Mouse (Mus musculus): ENCODE results near the gene Trib3. TPM values are rescaled to one million over a fixed set of nuclear protein-coding genes. Genes with fewer than 3 reads are reported as not detected.
"Not testable (repeated sequence)": the region's sequence is repeated elsewhere in the genome, so short reads cannot be mapped to it uniquely, and the experiment has no call there.

The Trib3 gene
- polyA plus RNA-seq, 1 experiment from 2014 or later: 19.6 TPM

- peak; percentile 90 for TF ChIP-seq CTCF (IDR thresholded peaks at IDR 0.05)
- no peaks in the 10 kb centered on the region for H3K27me3 ChIP-seq
- in situ Hi-C loops (cut with MboI; ENCODE audit: low pct_unique_long_range_greater_than_20kb): loop anchor here (10.0 kb wide), 1 partner anchor 344 kb away; no protein-coding TSS in a partner anchor
- POLR2A ChIA-PET: interaction anchor here (0.6 to 0.7 kb wide), 2 partner anchors 27 to 271 kb away, joined by 3 read pairs; no protein-coding TSS in a partner anchor
- CTCF ChIA-PET: interaction anchor here (0.8 to 1.4 kb wide), 4 partner anchors 23 to 70 kb away, joined by 3 to 5 read pairs (median 3); no protein-coding TSS in a partner anchor
- ATAC-seq: peak; percentile 38
- DNase-seq (ENCODE audit: low read depth, low spot score): no peak
These were observed 24.8 kb upstream of the Trib3 start for GRCm38 (mm10) chr2:152368532-152369140.

DNA sequence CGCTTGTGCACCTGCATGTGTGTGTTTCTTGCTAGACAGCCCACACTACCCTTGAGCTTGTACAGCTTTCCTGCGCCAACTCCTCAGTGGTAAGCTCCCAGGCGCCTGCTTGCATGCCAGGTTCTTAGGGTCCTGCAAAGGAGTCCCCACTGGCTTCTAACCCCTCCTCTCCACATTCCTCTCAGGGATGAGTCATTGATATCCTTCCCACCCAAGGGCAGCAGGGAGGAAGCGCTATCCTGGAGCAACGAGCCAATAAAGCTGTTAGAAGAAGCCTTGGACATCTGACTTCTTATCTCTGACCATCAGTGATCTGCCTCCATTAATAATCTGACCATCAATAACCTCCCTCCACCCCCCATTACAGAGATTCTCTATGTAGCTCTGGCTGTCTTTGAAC lies 24.1 kb upstream of the Trib3 start:
- DNase-seq (ENCODE audit: low read depth, low spot score) (no peak), ATAC-seq (no peak)
- in situ Hi-C loops (cut with MboI; ENCODE audit: low pct_unique_long_range_greater_than_20kb): loop anchor here (10.0 kb wide), 1 partner anchor 343 kb away; no protein-coding TSS in a partner anchor
- CTCF ChIA-PET: interaction anchor here (0.8 to 1.4 kb wide), 5 partner anchors 22 to 71 kb away, joined by 3 to 5 read pairs (median 3); no protein-coding TSS in a partner anchor
- POLR2A ChIA-PET: interaction anchor here (0.6 to 0.7 kb wide), 4 partner anchors 26 to 271 kb away, joined by 3 to 4 read pairs (median 3); no protein-coding TSS in a partner anchor
- no peaks in the 10 kb centered on the region for H3K27me3 ChIP-seq
- no peak for TF ChIP-seq CTCF (IDR thresholded peaks at IDR 0.05)

DNA sequence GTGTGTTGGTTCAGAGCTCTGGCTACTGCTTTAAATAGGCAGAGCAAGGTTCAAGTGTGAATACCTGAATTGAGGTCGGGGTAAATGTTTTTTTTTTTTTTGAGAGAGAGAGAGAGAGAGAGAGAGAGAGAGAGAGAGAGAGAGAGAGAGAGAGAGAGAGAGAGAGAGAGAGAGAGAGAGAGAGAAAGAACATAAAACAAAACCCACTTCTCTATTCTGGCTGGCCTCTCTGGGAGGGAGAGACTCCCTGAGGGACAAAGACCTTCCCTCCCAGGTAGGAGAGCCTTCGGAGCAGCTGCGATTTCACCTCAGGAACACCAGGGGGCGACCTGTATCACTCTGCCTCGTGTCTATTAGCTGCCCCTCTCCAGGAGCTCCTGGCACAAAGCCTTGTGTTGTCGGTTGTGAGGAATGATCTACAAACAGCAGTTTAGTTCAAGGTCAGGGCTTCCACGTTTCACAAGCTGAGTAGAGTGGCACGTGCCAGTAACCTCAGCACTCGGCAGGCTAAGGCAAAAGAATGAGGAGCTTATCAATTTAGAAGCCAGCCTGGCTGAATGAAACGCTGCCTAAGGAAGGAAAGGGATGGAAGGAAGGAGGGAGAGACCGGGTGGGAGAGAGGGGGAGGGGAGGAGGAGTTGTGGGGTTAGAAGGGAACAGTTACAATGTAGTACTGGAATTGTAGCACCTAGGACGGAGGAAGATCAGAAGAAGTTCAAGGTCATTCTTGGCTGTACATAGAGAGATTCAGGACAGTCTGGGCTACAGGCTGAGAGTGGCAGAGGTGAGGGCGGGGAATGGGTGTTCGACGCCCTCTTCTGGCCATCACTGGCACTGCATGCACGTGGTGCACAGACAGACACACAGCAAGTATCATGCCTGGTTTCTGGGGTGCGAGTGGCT lies 19.7 kb upstream of the Trib3 start:
- DNase-seq (ENCODE audit: low read depth, low spot score): peak; percentile 57
- peak; percentile 83 for ATAC-seq
- in situ Hi-C loops (cut with MboI; ENCODE audit: low pct_unique_long_range_greater_than_20kb): loop anchor here (10.0 kb wide), 1 partner anchor 339 kb away; no protein-coding TSS in a partner anchor
- no peaks in the 10 kb centered on the region for H3K27me3 ChIP-seq
- CTCF ChIA-PET: interaction anchor here (0.6 to 3.1 kb wide), 16 partner anchors 11 to 285 kb away, joined by 3 to 23 read pairs (median 4); partner anchors contain the start of genes Tbc1d20 and Trib3
- POLR2A ChIA-PET: interaction anchor here (0.6 kb wide), 1 partner anchor 50 kb away, joined by 3 read pairs; no protein-coding TSS in a partner anchor
- TF ChIP-seq CTCF (IDR thresholded peaks at IDR 0.05): peak; percentile 79

DNA sequence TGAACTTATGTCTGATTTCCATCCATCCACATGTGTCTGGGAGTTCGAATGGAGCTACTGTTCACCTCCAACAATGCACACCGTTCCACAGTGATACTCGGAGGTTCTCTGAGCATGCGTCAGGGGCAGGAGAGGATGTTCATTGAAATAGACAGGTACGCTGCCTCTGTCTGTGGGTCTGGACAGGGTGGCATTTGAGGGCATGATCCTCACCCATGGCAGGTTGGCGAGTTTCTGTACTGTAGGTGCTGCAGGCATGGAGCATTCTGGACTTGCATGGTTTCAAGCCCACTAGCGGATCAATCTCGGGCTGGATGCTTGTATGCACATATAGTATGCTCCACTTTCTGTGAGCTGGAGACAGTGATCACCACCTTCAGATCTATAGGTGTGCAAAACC lies 17.4 kb upstream of the Trib3 start:
- ATAC-seq: no peak
- POLR2A ChIA-PET: interaction anchor here (0.6 to 1.2 kb wide), 2 partner anchors 17 to 20 kb away, joined by 3 to 6 read pairs; partner anchors contain the start of gene Trib3

GRCm38 (mm10) chr2:152360271-152360775 lies 16.5 kb upstream of the Trib3 start:
- ChIA-PET POLR2A (interaction anchor here (1.4 kb wide), 1 partner anchor 10 kb away, joined by 6 read pairs; no protein-coding TSS in a partner anchor), CTCF (interaction anchor here (0.8 kb wide), 1 partner anchor 17 kb away, joined by 3 read pairs; no protein-coding TSS in a partner anchor)
- no peak for ATAC-seq
- in situ Hi-C loops (cut with MboI; ENCODE audit: low pct_unique_long_range_greater_than_20kb): loop anchor here (10.0 kb wide), 1 partner anchor 336 kb away; no protein-coding TSS in a partner anchor
- TF ChIP-seq CTCF (IDR thresholded peaks at IDR 0.05): no peak
- H3K27me3 ChIP-seq: no peaks in the 10 kb centered on the region
- no peak for DNase-seq (ENCODE audit: low read depth, low spot score)

More for the DNA sequence above, 17.4 kb upstream of the Trib3 start:
- DNase-seq (ENCODE audit: low read depth, low spot score): no peak
- CTCF ChIA-PET: interaction anchor here (3.1 kb wide), 1 partner anchor 17 kb away, joined by 20 read pairs; the partner anchor contains the start of gene Trib3
- TF ChIP-seq CTCF (IDR thresholded peaks at IDR 0.05): no peak
- in situ Hi-C loops (cut with MboI; ENCODE audit: low pct_unique_long_range_greater_than_20kb): loop anchor here (10.0 kb wide), 1 partner anchor 336 kb away; no protein-coding TSS in a partner anchor
- no peaks in the 10 kb centered on the region for H3K27me3 ChIP-seq

DNA sequence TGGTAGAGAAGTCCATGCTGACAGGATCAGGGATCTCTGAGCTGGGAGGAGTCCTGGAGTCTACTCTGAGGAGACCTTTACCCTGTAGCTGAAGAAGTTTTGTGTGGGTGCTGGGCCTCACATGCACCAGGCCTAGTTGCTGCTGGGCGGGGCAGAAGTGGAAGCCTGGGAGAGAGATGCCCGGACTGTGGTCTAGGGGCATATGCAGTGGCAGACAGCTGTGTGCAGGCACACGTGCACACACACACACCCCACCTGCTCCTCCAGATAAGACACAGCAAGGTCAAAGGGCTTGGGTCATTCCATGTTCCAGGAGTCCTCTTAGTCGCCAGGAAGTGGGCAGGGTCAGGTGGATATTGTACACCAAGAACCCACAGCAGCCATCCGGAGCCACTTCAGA lies 15.8 kb upstream of the Trib3 start:
- ATAC-seq (no peak), DNase-seq (ENCODE audit: low read depth, low spot score) (no peak)
- no peaks in the 10 kb centered on the region for H3K27me3 ChIP-seq
- POLR2A ChIA-PET: interaction anchor here (1.4 kb wide), 1 partner anchor 10 kb away, joined by 6 read pairs; no protein-coding TSS in a partner anchor
- no peak for TF ChIP-seq CTCF (IDR thresholded peaks at IDR 0.05)
- in situ Hi-C loops (cut with MboI; ENCODE audit: low pct_unique_long_range_greater_than_20kb): loop anchor here (10.0 kb wide), 1 partner anchor 335 kb away; no protein-coding TSS in a partner anchor
- CTCF ChIA-PET: no interaction called here

DNA sequence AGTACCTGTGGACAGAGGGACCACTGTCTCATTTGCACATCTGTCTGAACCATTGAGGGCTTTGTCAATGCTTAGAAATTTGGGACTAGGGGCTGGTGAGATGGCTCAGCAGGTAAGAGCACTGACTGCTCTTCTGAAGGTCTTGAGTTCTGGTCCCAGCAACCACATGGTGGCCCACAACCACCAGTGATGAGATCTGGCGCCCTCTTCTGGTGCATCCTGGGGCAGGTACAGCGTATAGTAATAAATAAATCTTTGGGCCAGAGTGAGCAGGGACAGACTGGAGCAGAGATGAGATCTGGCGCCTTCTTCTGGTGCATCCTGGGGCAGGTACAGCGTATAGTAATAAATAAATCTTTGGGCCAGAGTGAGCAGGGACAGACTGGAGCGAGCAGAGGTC lies 15.1 kb upstream of the Trib3 start:
- POLR2A ChIA-PET; in situ Hi-C loops (cut with MboI; ENCODE audit: low pct_unique_long_range_greater_than_20kb); ATAC-seq; DNase-seq (ENCODE audit: low read depth, low spot score); CTCF ChIA-PET; H3K27me3 ChIP-seq: not testable (repeated sequence)

- in situ Hi-C loops (cut with MboI; ENCODE audit: low pct_unique_long_range_greater_than_20kb): no loop called here
- no peaks in the 10 kb centered on the region for H3K27me3 ChIP-seq
- ATAC-seq (no peak), DNase-seq (ENCODE audit: low read depth, low spot score) (no peak)
- ChIA-PET POLR2A (interaction anchor here (0.6 kb wide), 1 partner anchor 14 kb away, joined by 3 read pairs; no protein-coding TSS in a partner anchor), CTCF (no interaction called here)
- TF ChIP-seq CTCF (IDR thresholded peaks at IDR 0.05): no peak
These were observed 13.4 kb upstream of the Trib3 start for GRCm38 (mm10) chr2:152357254-152357653.

DNA sequence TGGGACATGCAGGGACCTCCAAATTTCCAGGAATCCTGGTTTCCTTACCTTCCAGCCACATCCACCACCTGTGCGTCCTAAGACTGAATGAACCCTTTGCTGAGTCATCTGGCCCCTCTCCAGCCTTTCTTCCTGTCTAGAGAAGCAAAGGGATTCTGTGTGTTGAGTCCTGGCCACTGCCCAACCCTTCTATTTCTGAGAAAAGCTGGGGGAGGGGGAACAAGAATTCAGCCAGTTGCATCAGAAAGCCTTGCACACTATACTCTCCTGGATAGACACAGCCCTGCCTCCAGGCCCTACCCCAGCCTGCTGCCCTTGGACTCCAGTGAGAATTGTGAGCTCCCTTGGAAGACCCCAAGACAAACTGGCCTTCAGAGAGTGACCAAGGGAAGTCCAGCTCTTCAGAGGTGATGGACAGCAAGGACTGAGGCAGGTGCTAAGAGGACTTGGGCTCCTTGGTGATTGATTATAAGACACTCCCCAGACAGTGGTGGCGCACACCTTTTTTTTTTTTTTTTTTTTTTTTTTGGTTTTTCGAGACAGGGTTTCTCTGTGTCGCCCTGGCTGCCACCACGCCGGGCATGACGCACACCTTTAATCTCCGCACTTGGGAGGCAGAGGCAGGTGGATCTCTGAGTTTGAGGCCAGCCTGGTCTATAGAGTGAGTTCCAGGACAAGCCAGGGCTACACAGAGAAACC lies 6.2 kb upstream of the Trib3 start:
- in situ Hi-C loops (cut with MboI; ENCODE audit: low pct_unique_long_range_greater_than_20kb): loop anchor here (5.0 to 25.0 kb wide), 2 partner anchors 243 to 438 kb away; partner anchors contain the start of genes Angpt4 and Srxn1
- peak; percentile 86 for ATAC-seq
- POLR2A ChIA-PET: interaction anchor here (0.7 to 1.0 kb wide), 3 partner anchors 10 to 117 kb away, joined by 3 to 6 read pairs (median 6); no protein-coding TSS in a partner anchor
- CTCF ChIA-PET: interaction anchor here (3.3 kb wide), 1 partner anchor 13 kb away, joined by 23 read pairs; no protein-coding TSS in a partner anchor
- DNase-seq (ENCODE audit: low read depth, low spot score): peak; percentile 83
- no peaks in the 10 kb centered on the region for H3K27me3 ChIP-seq
- TF ChIP-seq CTCF (IDR thresholded peaks at IDR 0.05): no peak
